ENCODE assay signal across 10 mouse cellular contexts in genomic region chr3:89386438-89387420, GRCm38 (mm10). TPM values are rescaled to one million over a fixed set of nuclear protein-coding genes. Genes with fewer than 3 reads are reported as not detected.
DNase-seq lines count a peak whose midpoint lies in the region; ATAC-seq and TF ChIP-seq lines count a peak whose summit lies in the region.
"Had no signal": no experiment of that assay in that cellular context is flagged by ENCODE, and none has a peak within 500 bp of the region (broad histone marks: within the 10 kb centered on the region; RNA-seq: fewer than 3 reads in every experiment).

No protein-coding gene starts in this region.

- no peak overlapping the region for H3K4me2 ChIP-seq in hindbrain, embryonic 13.5 days
- no peak overlapping the region for H3K4me2 ChIP-seq in hindbrain, embryonic 14.5 days (replicated peaks)
- peak overlapping the region; percentile 32 for H3K4me2 ChIP-seq in liver, embryonic 12.5 days
- H3K4me2 ChIP-seq: hindbrain, embryonic 15.5 days had no signal

- no peaks in the 10 kb centered on the region for H3K9me3 ChIP-seq in hindbrain, embryonic 13.5 days
- no peaks in the 10 kb centered on the region for H3K9me3 ChIP-seq in hindbrain, embryonic 14.5 days (ENCODE audit: control insufficient read depth, low read length)
- H3K9me3 ChIP-seq in ES-Bruce4 (replicated peaks; ENCODE audit: control insufficient read depth, insufficient read depth, low read length, poor library complexity, severe bottlenecking), result no peaks in the 10 kb centered on the region
- no peaks in the 10 kb centered on the region for H3K9me3 ChIP-seq in liver, embryonic 12.5 days (replicated peaks)
- H3K9me3 ChIP-seq: hindbrain, embryonic 15.5 days had no signal

- no peak for TF ChIP-seq EP300 in ES-Bruce4 (IDR thresholded peaks at IDR 0.05; ENCODE audit: insufficient read depth, low read depth, low read length)

- WGBS in hindbrain, embryonic 13.5 days, result 53% methylated on average over 17 of the region's 17 CpGs
- 52% methylated on average over 16 of the region's 17 CpGs for WGBS in hindbrain, embryonic 14.5 days
- WGBS in liver, embryonic 12.5 days (ENCODE audit: insufficient replicate concordance), result 57% methylated on average over 17 of the region's 17 CpGs

- no peaks in the 10 kb centered on the region for H3K36me3 ChIP-seq in hindbrain, embryonic 13.5 days
- H3K36me3 ChIP-seq in hindbrain, embryonic 14.5 days (replicated peaks; ENCODE audit: control insufficient read depth, insufficient read depth), result no peaks in the 10 kb centered on the region
- H3K36me3 ChIP-seq in ES-Bruce4 (ENCODE audit: control insufficient read depth, insufficient read depth, low read length, poor library complexity, severe bottlenecking), result no peaks in the 10 kb centered on the region
- H3K36me3 ChIP-seq in liver, embryonic 12.5 days, result no peaks in the 10 kb centered on the region
- H3K36me3 ChIP-seq: hindbrain, embryonic 15.5 days had no signal

- no peak for TF ChIP-seq CTCF in ES-Bruce4 (IDR thresholded peaks at IDR 0.05; ENCODE audit: low read depth, low read length)

- H3K27ac ChIP-seq in hindbrain, embryonic 13.5 days, result no peak overlapping the region
- no peak overlapping the region for H3K27ac ChIP-seq in hindbrain, embryonic 14.5 days
- H3K27ac ChIP-seq in ES-Bruce4 (ENCODE audit: insufficient read depth, low read length), result no peak overlapping the region
- H3K27ac ChIP-seq in liver, embryonic 12.5 days, result no peak overlapping the region
- H3K27ac ChIP-seq: hindbrain, embryonic 15.5 days had no signal

- H3K4me3 ChIP-seq in hindbrain, embryonic 13.5 days, result no peak overlapping the region
- H3K4me3 ChIP-seq in hindbrain, embryonic 14.5 days (replicated peaks; ENCODE audit: low read length), result no peak overlapping the region
- peak overlapping the region; percentile 35; the same call in 1 of the 2 replicates for H3K4me3 ChIP-seq in ES-Bruce4 (ENCODE audit: low read depth, low read length)
- H3K4me3 ChIP-seq in liver, embryonic 12.5 days, result 0 out of 2 replicates have a peak overlapping the region, but pooled peaks have one; percentile 5
- H3K4me3 ChIP-seq: hindbrain, embryonic 15.5 days had no signal

- H3K9ac ChIP-seq in hindbrain, embryonic 13.5 days, result 0 out of 2 replicates have a peak overlapping the region, but pooled peaks have one; percentile 13
- no peak overlapping the region for H3K9ac ChIP-seq in hindbrain, embryonic 14.5 days
- H3K9ac ChIP-seq in ES-Bruce4 (ENCODE audit: low read depth, poor library complexity, severe bottlenecking), result peak overlapping the region; percentile 8; the same call in 1 of the 2 replicates
- H3K9ac ChIP-seq in liver, embryonic 12.5 days, result no peak overlapping the region
- H3K9ac ChIP-seq: hindbrain, embryonic 15.5 days had no signal

- H3K27me3 ChIP-seq in hindbrain, embryonic 13.5 days, result peaks cover 16% of the 10 kb centered on the region
- no peaks in the 10 kb centered on the region for H3K27me3 ChIP-seq in hindbrain, embryonic 14.5 days (ENCODE audit: control insufficient read depth, insufficient read depth, low read length)
- no peaks in the 10 kb centered on the region for H3K27me3 ChIP-seq in ES-Bruce4 (ENCODE audit: control insufficient read depth, insufficient read depth, low read length, poor library complexity, severe bottlenecking)
- H3K27me3 ChIP-seq in liver, embryonic 12.5 days (replicated peaks), result peaks cover 23% of the 10 kb centered on the region
- H3K27me3 ChIP-seq: hindbrain, embryonic 15.5 days had no signal

- DNase-seq in hindbrain, embryonic 14.5 days (ENCODE audit: low spot score), result no peak
- DNase-seq in CD4-positive helper T cell, adult 2 months (ENCODE audit: low read depth, low spot score), result peak; percentile 84
- no peak for DNase-seq in testis, postnatal 10 days (ENCODE audit: low spot score)
- DNase-seq: retina, postnatal 1 day had no signal

- TF ChIP-seq POLR2A in ES-Bruce4 (IDR thresholded peaks at IDR 0.05; ENCODE audit: insufficient read depth, low read length), result no peak

- peaks cover 33% of the 10 kb centered on the region for H3K4me1 ChIP-seq in hindbrain, embryonic 13.5 days (replicated peaks)
- peaks cover 14% of the 10 kb centered on the region for H3K4me1 ChIP-seq in hindbrain, embryonic 14.5 days (replicated peaks; ENCODE audit: control insufficient read depth, insufficient read depth, low read length)
- H3K4me1 ChIP-seq in ES-Bruce4 (ENCODE audit: control insufficient read depth, insufficient read depth, low read length), result peaks cover 15% of the 10 kb centered on the region
- H3K4me1 ChIP-seq in liver, embryonic 12.5 days, result peaks cover 64% of the 10 kb centered on the region

- ATAC-seq in hindbrain, embryonic 13.5 days (ENCODE audit: low FRiP score), result no peak
- no peak for ATAC-seq in hindbrain, embryonic 14.5 days (ENCODE audit: low FRiP score)
- no peak for ATAC-seq in liver, embryonic 12.5 days
- no peak for ATAC-seq in monocyte, adult 5-6 weeks (replicated peaks; ENCODE audit: insufficient number of reproducible peaks, low FRiP score, low TSS enrichment, poor library complexity, severe bottlenecking)

RNA-seq across cellular contexts. Expression of gene Zbtb7b, which starts 7.8 kb away (rescaled TPM):
- polyA plus RNA-seq in hindbrain, embryonic 13.5 days (2015; fragmentation: Nextera tagmentation; extraction: Ambion mirVana), result 0.70 and 0.73 TPM in 2 replicates
- 0.46 and 1.1 TPM in 2 replicates for polyA plus RNA-seq in hindbrain, embryonic 14.5 days (2014; fragmentation: Nextera tagmentation; extraction: Ambion mirVana)
- polyA plus RNA-seq in ES-Bruce4 (2011; ENCODE audit: insufficient read depth, insufficient read length, low read depth, missing spikeins), result 35.1 and 35.7 TPM in 2 replicates
- polyA plus RNA-seq in liver, embryonic 12.5 days (2016; fragmentation: Nextera tagmentation; extraction: Ambion mirVana), result 1.2 and 1.6 TPM in 2 replicates
- 49.4 to 76.6 TPM (median 51.2 TPM) in 3 replicates for total RNA-seq in monocyte, adult 5-6 weeks (2017)

RNA-seq across cellular contexts. Expression of gene Lenep, which starts 15.9 kb away (rescaled TPM):
- polyA plus RNA-seq in hindbrain, embryonic 13.5 days (2015; fragmentation: Nextera tagmentation; extraction: Ambion mirVana), result 1.1 and 1.4 TPM in 2 replicates
- not detected in 2 replicates for polyA plus RNA-seq in hindbrain, embryonic 14.5 days (2014; fragmentation: Nextera tagmentation; extraction: Ambion mirVana)
- not detected in 2 replicates for polyA plus RNA-seq in ES-Bruce4 (2011; ENCODE audit: insufficient read depth, insufficient read length, low read depth, missing spikeins)
- not detected in 2 replicates for polyA plus RNA-seq in liver, embryonic 12.5 days (2016; fragmentation: Nextera tagmentation; extraction: Ambion mirVana)
- 1.4 TPM in 1 of 3 replicates, not detected in the others for total RNA-seq in monocyte, adult 5-6 weeks (2017)

RNA-seq across cellular contexts. Expression of gene Dcst1, which starts 21.7 kb away (rescaled TPM):
- 1.1 and 1.3 TPM in 2 replicates for polyA plus RNA-seq in hindbrain, embryonic 13.5 days (2015; fragmentation: Nextera tagmentation; extraction: Ambion mirVana)
- 0.43 and 1.1 TPM in 2 replicates for polyA plus RNA-seq in hindbrain, embryonic 14.5 days (2014; fragmentation: Nextera tagmentation; extraction: Ambion mirVana)
- polyA plus RNA-seq in ES-Bruce4 (2011; ENCODE audit: insufficient read depth, insufficient read length, low read depth, missing spikeins), result not detected in 2 replicates
- not detected in 2 replicates for polyA plus RNA-seq in liver, embryonic 12.5 days (2016; fragmentation: Nextera tagmentation; extraction: Ambion mirVana)
- not detected in 3 replicates for total RNA-seq in monocyte, adult 5-6 weeks (2017)
- total RNA-seq: megakaryocyte progenitor cell, adult 5-6 weeks had no signal

RNA-seq across cellular contexts. Expression of gene Flad1, which starts 24.9 kb away (rescaled TPM):
- 38.5 and 39.3 TPM in 2 replicates for polyA plus RNA-seq in hindbrain, embryonic 13.5 days (2015; fragmentation: Nextera tagmentation; extraction: Ambion mirVana)
- 30.8 and 33.4 TPM in 2 replicates for polyA plus RNA-seq in hindbrain, embryonic 14.5 days (2014; fragmentation: Nextera tagmentation; extraction: Ambion mirVana)
- 16.5 and 25.1 TPM in 2 replicates for polyA plus RNA-seq in ES-Bruce4 (2011; ENCODE audit: insufficient read depth, insufficient read length, low read depth, missing spikeins)
- polyA plus RNA-seq in liver, embryonic 12.5 days (2016; fragmentation: Nextera tagmentation; extraction: Ambion mirVana), result 21.6 and 22.9 TPM in 2 replicates
- total RNA-seq in monocyte, adult 5-6 weeks (2017), result 16.5 to 22.8 TPM (median 22.4 TPM) in 3 replicates

RNA-seq across cellular contexts. Expression of gene Dcst2, which starts 25.0 kb away (rescaled TPM):
- polyA plus RNA-seq in hindbrain, embryonic 13.5 days (2015; fragmentation: Nextera tagmentation; extraction: Ambion mirVana), result 0.14 and 0.17 TPM in 2 replicates
- 0.12 and 0.21 TPM in 2 replicates for polyA plus RNA-seq in hindbrain, embryonic 14.5 days (2014; fragmentation: Nextera tagmentation; extraction: Ambion mirVana)
- 0.25 and 0.29 TPM in 2 replicates for polyA plus RNA-seq in ES-Bruce4 (2011; ENCODE audit: insufficient read depth, insufficient read length, low read depth, missing spikeins)
- polyA plus RNA-seq in liver, embryonic 12.5 days (2016; fragmentation: Nextera tagmentation; extraction: Ambion mirVana), result 0.05 and 0.06 TPM in 2 replicates
- not detected in 3 replicates for total RNA-seq in monocyte, adult 5-6 weeks (2017)
- total RNA-seq: megakaryocyte progenitor cell, adult 5-6 weeks had no signal

Comparison
In these comparisons a context has a peak if more than half of its experiments do, and no peak if none do; other contexts are left out.
1. H3K9ac ChIP-seq: peak in hindbrain, embryonic 13.5 days (single experiment) and ES-Bruce4 (single experiment); none in hindbrain, embryonic 14.5 days (single experiment) and liver, embryonic 12.5 days (single experiment).
2. H3K4me3 ChIP-seq: peak in ES-Bruce4 (single experiment) and liver, embryonic 12.5 days (single experiment); none in hindbrain, embryonic 13.5 days (single experiment) and hindbrain, embryonic 14.5 days (single experiment).
3. RNA of gene Zbtb7b, which starts 7.8 kb away (polyA plus RNA-seq): 35.1 to 35.7 TPM in ES-Bruce4; 1.2 to 1.6 TPM in liver, embryonic 12.5 days, 0.70 to 0.73 TPM in hindbrain, embryonic 13.5 days and 0.46 to 1.1 TPM in hindbrain, embryonic 14.5 days; every median in the first group is over 10 times any median in the second.